Mouse (Mus musculus): ENCODE data around the gene Pbld2.

DNA sequence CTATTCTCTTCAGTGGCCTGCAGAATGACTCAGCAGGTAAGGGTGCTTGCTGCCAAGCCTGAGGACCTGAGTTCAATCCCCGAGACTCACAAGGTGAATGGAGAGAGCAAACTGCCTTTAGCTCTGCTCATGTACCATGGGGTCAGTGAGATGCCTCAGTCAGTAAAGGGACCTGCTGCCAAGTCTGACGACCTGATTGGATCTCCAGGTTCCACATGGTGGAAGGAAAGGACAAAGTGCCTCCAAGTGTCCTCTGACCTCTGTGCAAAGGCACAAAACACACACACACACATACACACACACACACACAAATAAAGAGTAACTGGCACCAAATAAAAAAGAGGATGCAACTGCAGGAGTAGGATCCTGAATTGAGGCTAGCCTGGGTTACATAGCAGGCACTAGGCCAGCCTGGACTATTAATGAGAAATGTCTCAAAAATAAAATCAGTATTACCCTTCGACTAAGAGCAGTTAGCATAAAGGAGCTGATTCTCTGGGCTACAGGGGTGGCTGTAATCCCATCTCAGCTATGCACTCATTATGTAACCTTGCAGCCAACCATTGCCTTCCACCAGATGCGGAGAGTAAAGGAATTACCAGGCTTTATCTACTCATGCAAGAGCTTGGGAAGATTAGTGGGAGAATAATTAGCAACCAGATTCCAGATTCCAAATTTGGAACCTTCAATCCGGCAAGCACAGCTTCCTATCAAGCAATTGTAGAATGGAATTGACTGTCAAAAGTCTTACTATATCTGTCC is 15.9 kb downstream of the Pbld2 start:
- TF ChIP-seq CTCF (IDR thresholded peaks at IDR 0.05; ENCODE audit: low read depth) (no peak), EP300 (IDR thresholded peaks at IDR 0.05; ENCODE audit: low read depth) (no peak)
